Mouse (Mus musculus) spleen, postnatal 4 days (tissue): ENCODE results near the gene Kcnmb4.

Source experiments
- DNase-seq, 2 experiments: peaks; one replicate each; pipeline ENCODE4 v3.0.0; 2022; ENCODE audit warnings: low spot score in 2 of 2

The Kcnmb4 gene

GRCm38 (mm10) chr10:116473759-116474549, at the start of gene Kcnmb4:
TSS of gene Kcnmb4 (minus strand) at chr10:116473878.
- peak in 1 of 2 experiments; percentile 62 for DNase-seq

- DNase-seq, result no peak
Observed at GRCm38 (mm10) chr10:116519588-116519987, 45.9 kb upstream of the Kcnmb4 start.

GRCm38 (mm10) chr10:116515590-116515989, 41.9 kb upstream of the Kcnmb4 start:
- DNase-seq, result no peak

- DNase-seq, result no peak
Observed at GRCm38 (mm10) chr10:116515158-116515557, 41.5 kb upstream of the Kcnmb4 start.

GRCm38 (mm10) chr10:116513254-116513635, 39.6 kb upstream of the Kcnmb4 start:
- DNase-seq, result no peak

GRCm38 (mm10) chr10:116512521-116513253, 39.0 kb upstream of the Kcnmb4 start:
- DNase-seq, result no peak

GRCm38 (mm10) chr10:116505303-116506014, 31.8 kb upstream of the Kcnmb4 start:
- no peak for DNase-seq

- no peak for DNase-seq
Observed at GRCm38 (mm10) chr10:116492768-116493167, 19.1 kb upstream of the Kcnmb4 start.

- DNase-seq, result no peak
Observed at GRCm38 (mm10) chr10:116486895-116487747, 13.4 kb upstream of the Kcnmb4 start.

- no peak for DNase-seq
Observed at GRCm38 (mm10) chr10:116481917-116482316, 8.2 kb upstream of the Kcnmb4 start.

GRCm38 (mm10) chr10:116480988-116481387, 7.3 kb upstream of the Kcnmb4 start:
- DNase-seq, result no peak

GRCm38 (mm10) chr10:116476559-116476958, 2.9 kb upstream of the Kcnmb4 start:
- no peak for DNase-seq

- DNase-seq, result no peak
Observed at GRCm38 (mm10) chr10:116475725-116476124, 2.0 kb upstream of the Kcnmb4 start.

- peak in 1 of 2 experiments; percentile 67 for DNase-seq
Observed at GRCm38 (mm10) chr10:116473071-116473758, 463 bp downstream of the Kcnmb4 start.

GRCm38 (mm10) chr10:116472579-116472978, 1.1 kb downstream of the Kcnmb4 start:
- DNase-seq, result no peak

GRCm38 (mm10) chr10:116470306-116470925, 3.3 kb downstream of the Kcnmb4 start:
- DNase-seq, result no peak

- no peak for DNase-seq
Observed at GRCm38 (mm10) chr10:116468094-116468493, 5.6 kb downstream of the Kcnmb4 start.

- DNase-seq, result no peak
Observed at GRCm38 (mm10) chr10:116463753-116464345, 9.8 kb downstream of the Kcnmb4 start.

GRCm38 (mm10) chr10:116461443-116461842, 12.2 kb downstream of the Kcnmb4 start:
- DNase-seq, result no peak

- DNase-seq, result peak in 1 of 2 experiments; percentile 46
Observed at GRCm38 (mm10) chr10:116458786-116459185, 14.9 kb downstream of the Kcnmb4 start.
